Mouse (Mus musculus) lung, embryonic 14.5 days (tissue): ENCODE data around the gene Otc. TPM values are rescaled to one million over a fixed set of nuclear protein-coding genes. Genes with fewer than 3 reads are reported as not detected.

Experiments
- ATAC-seq: fragments of 200-750 bp; cut with Nextera tagmentation; 2 replicates; pipeline ENCODE4 v1.8.0; 2017; ENCODE audit warnings: mild to moderate bottlenecking, moderate TSS enrichment, moderate library complexity; ENCODE audit not compliant: insufficient read depth
- DNase-seq: peaks from one replicate; pipeline ENCODE4 v3.0.0-alpha.2; 2015
- H3K27ac ChIP-seq: fragments of 300-500 bp; sonication (generic); 2 replicates; pipeline ENCODE4 v1.5.1; 2014; ENCODE audit warnings: low read depth, mild to moderate bottlenecking, moderate library complexity
- H3K27me3 ChIP-seq: fragments of 300-500 bp; sonication (generic); 2 replicates; pipeline ENCODE4 v1.6.1; 2014; ENCODE audit warnings: low read length, control low read depth; ENCODE audit not compliant: insufficient read depth
- H3K36me3 ChIP-seq: fragments of 300-500 bp; sonication (generic); 2 replicates; pipeline ENCODE4 v1.6.1; 2014; ENCODE audit warnings: control low read depth; ENCODE audit not compliant: insufficient read depth
- H3K4me1 ChIP-seq: fragments of 300-500 bp; sonication (generic); 2 replicates; pipeline ENCODE4 v1.6.1; 2014; ENCODE audit warnings: antibody characterized with exemption, control low read depth; ENCODE audit not compliant: insufficient read depth
- H3K4me2 ChIP-seq: fragments of 300-500 bp; sonication (generic); 2 replicates; pipeline ENCODE4 v1.6.1; 2014; ENCODE audit warnings: mild to moderate bottlenecking
- H3K4me3 ChIP-seq: fragments of 300-500 bp; sonication (generic); 2 replicates; pipeline ENCODE4 v1.5.1; 2014; ENCODE audit warnings: low read depth, low read length
- H3K9ac ChIP-seq: fragments of 300-500 bp; sonication (generic); 2 replicates; pipeline ENCODE4 v1.6.1; 2014
- H3K9me3 ChIP-seq: fragments of 300-500 bp; sonication (generic); 2 replicates; pipeline ENCODE4 v1.6.1; 2016; ENCODE audit warnings: low read depth, low read length, control low read depth
- CTCF ChIP-seq: IDR thresholded peaks from 2 replicates; pipeline ENCODE4 v1.5.1; 2016; ENCODE audit warnings: antibody characterized with exemption, low read depth
- WGBS: fragments of 180-500 bp; shearing (Covaris S2); extraction: QIAGEN DNeasy Blood & Tissue Kit; methylation state at CpG from one replicate; pipeline ENCODE4 v1.1.7; 2014; 5-methylcytosine and 5-hydroxymethylcytosine counted together
- polyA plus RNA-seq: library from polyadenylated mRNA; unstranded; fragments of >200 nt; fragmentation: Nextera tagmentation; extraction: Ambion mirVana; gene quantifications from 2 replicates; pipeline ENCODE4 v1.2.1, GENCODE M21; 2014

Otc gene
- polyA plus RNA-seq, 1 experiment from 2014 or later = not detected

GRCm38 (mm10) chrX:10297341-10297740, 45.2 kb downstream of the Otc start:
- no peaks in the 10 kb centered on the region for H3K9me3 ChIP-seq
- no peaks in the 10 kb centered on the region for H3K27me3 ChIP-seq
- H3K27ac ChIP-seq = no peak overlapping the region
- H3K4me2 ChIP-seq = no peak overlapping the region
- ATAC-seq (no peak), DNase-seq (no peak)
- 90% methylated on average over 14 of the region's 14 CpGs for WGBS
- H3K36me3 ChIP-seq = no peaks in the 10 kb centered on the region
- TF ChIP-seq CTCF = no peak
- H3K4me1 ChIP-seq = no peaks in the 10 kb centered on the region
- no peak overlapping the region for H3K4me3 ChIP-seq
- H3K9ac ChIP-seq = no peak overlapping the region

GRCm38 (mm10) chrX:10318176-10318575, 66.1 kb downstream of the Otc start:
- no peak for ATAC-seq
- Histone ChIP-seq H3K4me1 (no peaks in the 10 kb centered on the region), H3K9ac (no peak overlapping the region), H3K4me3 (no peak overlapping the region), H3K9me3 (no peaks in the 10 kb centered on the region), H3K4me2 (no peak overlapping the region), H3K27ac (no peak overlapping the region), H3K36me3 (no peaks in the 10 kb centered on the region), H3K27me3 (no peaks in the 10 kb centered on the region)
- no peak for DNase-seq
- no peak for TF ChIP-seq CTCF
- WGBS = 75% methylated on average over 4 of the region's 4 CpGs

GRCm38 (mm10) chrX:10330246-10330645, 78.1 kb downstream of the Otc start:
- H3K4me2 ChIP-seq = no peak overlapping the region
- ATAC-seq = no peak
- WGBS = 57% methylated on average over 1 of the region's 1 CpGs

GRCm38 (mm10) chrX:10331749-10332148, 79.6 kb downstream of the Otc start:
- H3K36me3 ChIP-seq = no peaks in the 10 kb centered on the region
- no peaks in the 10 kb centered on the region for H3K4me1 ChIP-seq
- H3K27me3 ChIP-seq = no peaks in the 10 kb centered on the region
- no peak overlapping the region for H3K9ac ChIP-seq
- H3K27ac ChIP-seq = no peak overlapping the region
- H3K4me3 ChIP-seq = no peak overlapping the region
- ATAC-seq = no peak
- no peaks in the 10 kb centered on the region for H3K9me3 ChIP-seq
- no peak for TF ChIP-seq CTCF
- 81% methylated on average over 1 of the region's 1 CpGs for WGBS
- no peak overlapping the region for H3K4me2 ChIP-seq
- DNase-seq = no peak

More at GRCm38 (mm10) chrX:10330246-10330645, 78.1 kb downstream of the Otc start:
- Histone ChIP-seq H3K27me3 (no peaks in the 10 kb centered on the region), H3K4me3 (no peak overlapping the region), H3K9me3 (no peaks in the 10 kb centered on the region), H3K27ac (no peak overlapping the region), H3K4me1 (no peaks in the 10 kb centered on the region), H3K9ac (no peak overlapping the region), H3K36me3 (no peaks in the 10 kb centered on the region)
- DNase-seq = no peak
- no peak for TF ChIP-seq CTCF

- DNase-seq (peak; percentile 1), ATAC-seq (no peak)
- Histone ChIP-seq H3K4me2 (no peak overlapping the region), H3K9me3 (no peaks in the 10 kb centered on the region), H3K27me3 (no peaks in the 10 kb centered on the region), H3K4me3 (no peak overlapping the region), H3K4me1 (no peaks in the 10 kb centered on the region), H3K27ac (no peak overlapping the region), H3K9ac (no peak overlapping the region), H3K36me3 (no peaks in the 10 kb centered on the region)
- WGBS = 16% methylated on average over 2 of the region's 2 CpGs
- TF ChIP-seq CTCF = no peak
Measured at GRCm38 (mm10) chrX:10336816-10337215, 84.7 kb downstream of the Otc start.

GRCm38 (mm10) chrX:10355867-10356266, 103.8 kb downstream of the Otc start:
- no peak overlapping the region for H3K4me2 ChIP-seq
- H3K27ac ChIP-seq = no peak overlapping the region
- H3K4me3 ChIP-seq = no peak overlapping the region
- 37% methylated on average over 4 of the region's 4 CpGs for WGBS
- H3K4me1 ChIP-seq = no peaks in the 10 kb centered on the region
- DNase-seq (no peak), ATAC-seq (no peak)
- no peaks in the 10 kb centered on the region for H3K27me3 ChIP-seq
- H3K36me3 ChIP-seq = no peaks in the 10 kb centered on the region
- H3K9ac ChIP-seq = no peak overlapping the region
- no peak for TF ChIP-seq CTCF
- no peaks in the 10 kb centered on the region for H3K9me3 ChIP-seq

Other genes starting within 250 kb of the Otc start
- 17.4 and 19.3 TPM in 2 replicates for gene Srpx, start 134.6 kb upstream of the Otc start, polyA plus RNA-seq
- 15.1 and 15.6 TPM in 2 replicates for gene Rpgr, start 35.4 kb upstream of the Otc start, polyA plus RNA-seq
- 89.9 and 91.8 TPM in 2 replicates for gene Tspan7, start 232.9 kb downstream of the Otc start, polyA plus RNA-seq